Mouse (Mus musculus) heart, postnatal 0 days (tissue): ENCODE measurements around the gene Tead4.

Source experiments
- CTCF ChIP-seq: IDR thresholded peaks from 2 replicates; pipeline ENCODE4 v1.5.1; 2016; ENCODE audit warnings: antibody characterized with exemption, control low read depth, low read depth
- EP300 ChIP-seq: IDR thresholded peaks from 2 replicates; pipeline ENCODE4 v1.6.1; 2016; ENCODE audit warnings: antibody characterized with exemption, low read depth

GRCm38 (mm10) chr6:128338876-128339275 is 38.3 kb upstream of the Tead4 start:
- TF ChIP-seq EP300 (no peak), CTCF (no peak)
